Mouse (Mus musculus): ENCODE data around the gene Ptpn23. TPM values are rescaled to one million over a fixed set of nuclear protein-coding genes. Genes with fewer than 3 reads are reported as not detected.
"Not testable (repeated sequence)": the region's sequence is repeated elsewhere in the genome, so short reads cannot be mapped to it uniquely, and the experiment has no call there.

The Ptpn23 gene
- polyA plus RNA-seq, 1 experiment from 2014 or later, result 25.7 TPM

GRCm38 (mm10) chr9:110410908-110411887 lies 3.2 kb upstream of the Ptpn23 start:
- Histone ChIP-seq H3K4me2 (replicated peaks) (no peak overlapping the region), H3K4me3 (replicated peaks) (no peak overlapping the region), H3K27ac (no peak overlapping the region), H3K9ac (replicated peaks) (no peak overlapping the region), H3K27me3 (no peaks in the 10 kb centered on the region), H3K9me3 (no peaks in the 10 kb centered on the region), H3K4me1 (replicated peaks) (peaks cover 16% of the 10 kb centered on the region), H3K36me3 (no peaks in the 10 kb centered on the region)
- no peak for ATAC-seq
- 42% methylated on average over 6 of the region's 6 CpGs for WGBS

DNA sequence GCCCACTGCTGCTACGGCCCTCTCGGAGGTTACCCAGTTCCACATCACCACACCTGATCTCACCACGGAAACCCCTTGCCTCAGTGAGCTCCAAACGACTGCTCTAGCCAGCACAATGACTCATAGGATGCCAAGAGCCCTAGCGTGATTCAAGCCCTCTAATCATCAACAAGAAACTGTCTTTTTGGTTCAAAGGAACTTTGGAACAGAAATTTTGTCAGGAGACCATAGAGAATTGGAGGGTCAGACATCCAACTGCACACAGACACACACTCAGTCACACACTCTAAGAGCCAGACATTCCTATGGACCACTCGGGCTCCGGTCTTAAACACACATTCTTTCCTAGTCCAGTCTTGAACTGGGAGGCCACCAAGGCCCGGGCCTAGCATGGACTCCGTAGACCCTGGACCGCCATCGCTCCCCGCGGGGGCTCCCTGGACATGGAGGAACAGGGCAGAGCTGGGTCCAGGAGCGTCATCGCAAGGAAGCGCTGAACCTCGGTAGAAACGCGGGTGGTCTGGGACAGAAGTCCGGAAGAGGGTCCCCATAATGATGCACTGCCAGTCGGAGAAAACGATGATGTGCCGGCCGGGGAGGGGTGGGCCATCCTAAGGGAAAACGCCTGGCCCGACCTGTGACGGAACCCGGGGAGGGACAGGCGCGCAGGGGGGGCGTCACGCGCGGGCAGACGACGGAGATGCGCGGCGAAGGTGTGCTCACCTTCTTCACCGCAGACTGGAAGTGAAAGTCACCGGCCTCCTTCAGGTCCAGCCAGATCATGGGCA lies 508 bp downstream of the Ptpn23 start:
- Histone ChIP-seq H3K27ac (peak overlapping the region; percentile 84), H3K4me2 (replicated peaks) (peak overlapping the region; percentile 78), H3K9ac (replicated peaks) (peak overlapping the region; percentile 82), H3K36me3 (0 out of 2 replicates have a peak, but pooled peaks cover 3% of the 10 kb centered on the region), H3K4me3 (replicated peaks) (peak overlapping the region; percentile 72), H3K9me3 (no peaks in the 10 kb centered on the region), H3K4me1 (replicated peaks) (peaks cover 24% of the 10 kb centered on the region), H3K27me3 (no peaks in the 10 kb centered on the region)
- WGBS, result 1% methylated on average over 41 of the region's 41 CpGs
- peak; percentile 78; the same call in 1 of the 2 replicates for ATAC-seq

- not testable (repeated sequence) for H3K27me3 ChIP-seq; H3K36me3 ChIP-seq; H3K9me3 ChIP-seq; H3K27ac ChIP-seq; ATAC-seq; H3K4me2 ChIP-seq (replicated peaks); H3K4me3 ChIP-seq (replicated peaks); H3K9ac ChIP-seq (replicated peaks)
- peaks cover 18% of the 10 kb centered on the region for H3K4me1 ChIP-seq (replicated peaks)
- 91% methylated on average over 4 of the region's 4 CpGs for WGBS
Observed at GRCm38 (mm10) chr9:110403240-110403639, 4.8 kb downstream of the Ptpn23 start.

DNA sequence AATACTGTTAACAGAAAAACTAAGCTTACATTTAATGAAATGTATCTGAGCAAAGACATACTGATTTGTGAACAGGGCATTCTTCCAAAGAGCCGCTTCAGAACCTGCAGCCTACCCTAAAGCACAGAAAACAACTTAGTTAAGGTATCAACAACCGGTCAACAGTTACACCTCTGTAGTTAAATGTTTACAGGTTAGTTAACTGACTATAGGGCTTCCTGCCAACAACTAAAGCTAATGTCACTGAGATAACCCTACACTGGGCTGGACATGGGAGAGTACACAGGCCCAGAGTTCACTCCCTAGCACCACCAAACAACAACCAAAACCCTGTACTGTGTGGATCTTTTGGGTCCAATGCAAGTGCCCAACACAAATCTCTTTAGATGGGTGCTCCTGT lies 5.3 kb downstream of the Ptpn23 start:
- 97% methylated on average over 2 of the region's 2 CpGs for WGBS
- Histone ChIP-seq H3K9ac (replicated peaks) (no peak overlapping the region), H3K36me3 (peaks cover 7% of the 10 kb centered on the region), H3K4me3 (replicated peaks) (no peak overlapping the region), H3K27ac (no peak overlapping the region), H3K9me3 (no peaks in the 10 kb centered on the region), H3K4me1 (replicated peaks) (peaks cover 18% of the 10 kb centered on the region), H3K27me3 (no peaks in the 10 kb centered on the region), H3K4me2 (replicated peaks) (no peak overlapping the region)
- ATAC-seq, result no peak

- Histone ChIP-seq H3K27ac (no peak overlapping the region), H3K4me1 (replicated peaks) (peaks cover 3% of the 10 kb centered on the region; the same call in 1 of the 2 replicates), H3K9me3 (no peaks in the 10 kb centered on the region), H3K9ac (replicated peaks) (no peak overlapping the region), H3K36me3 (peaks cover 24% of the 10 kb centered on the region), H3K4me3 (replicated peaks) (no peak overlapping the region), H3K4me2 (replicated peaks) (no peak overlapping the region), H3K27me3 (no peaks in the 10 kb centered on the region)
- 91% methylated on average over 5 of the region's 5 CpGs for WGBS
- no peak for ATAC-seq
Observed at GRCm38 (mm10) chr9:110400650-110401049, 7.4 kb downstream of the Ptpn23 start.

DNA sequence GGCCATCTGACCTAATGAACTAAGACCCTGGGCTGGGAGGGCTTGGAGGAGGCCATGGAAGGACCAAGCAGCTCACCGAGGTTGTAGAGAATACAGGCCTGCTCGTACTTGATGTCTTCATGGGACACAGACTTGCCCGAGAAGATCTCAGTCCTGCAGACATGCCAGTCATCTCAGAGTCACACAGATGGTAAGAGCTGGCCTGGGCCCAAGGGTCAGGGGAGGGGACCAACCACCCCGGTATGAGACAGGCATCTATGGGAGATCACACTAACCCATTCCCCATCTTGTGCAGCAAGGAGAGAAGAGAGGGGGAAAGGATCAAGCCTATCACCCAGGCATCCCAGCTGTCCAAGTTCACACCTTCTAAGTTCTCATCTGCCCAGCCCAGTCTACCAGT lies 14.7 kb downstream of the Ptpn23 start:
- H3K4me2 ChIP-seq (replicated peaks), result no peak overlapping the region
- no peak for ATAC-seq
- no peak overlapping the region for H3K27ac ChIP-seq
- H3K36me3 ChIP-seq, result peaks cover 83% of the 10 kb centered on the region
- H3K27me3 ChIP-seq, result no peaks in the 10 kb centered on the region
- H3K9ac ChIP-seq (replicated peaks), result no peak overlapping the region
- H3K9me3 ChIP-seq, result no peaks in the 10 kb centered on the region
- no peaks in the 10 kb centered on the region for H3K4me1 ChIP-seq (replicated peaks)
- no peak overlapping the region for H3K4me3 ChIP-seq (replicated peaks)
- WGBS, result 87% methylated on average over 4 of the region's 4 CpGs

GRCm38 (mm10) chr9:110390843-110391242 lies 17.2 kb downstream of the Ptpn23 start:
- no peak for ATAC-seq
- WGBS, result 94% methylated on average over 3 of the region's 3 CpGs
- Histone ChIP-seq H3K9me3 (no peaks in the 10 kb centered on the region), H3K27ac (no peak overlapping the region), H3K36me3 (peaks cover 92% of the 10 kb centered on the region), H3K4me2 (replicated peaks) (no peak overlapping the region), H3K27me3 (no peaks in the 10 kb centered on the region), H3K9ac (replicated peaks) (no peak overlapping the region), H3K4me1 (replicated peaks) (no peaks in the 10 kb centered on the region), H3K4me3 (replicated peaks) (no peak overlapping the region)

GRCm38 (mm10) chr9:110388011-110388410 lies 20.0 kb downstream of the Ptpn23 start:
- Histone ChIP-seq H3K27ac (no peak overlapping the region), H3K36me3 (peaks cover 99% of the 10 kb centered on the region), H3K9ac (replicated peaks) (no peak overlapping the region), H3K9me3 (no peaks in the 10 kb centered on the region), H3K4me3 (replicated peaks) (no peak overlapping the region), H3K4me2 (replicated peaks) (no peak overlapping the region), H3K27me3 (no peaks in the 10 kb centered on the region), H3K4me1 (replicated peaks) (no peaks in the 10 kb centered on the region)
- ATAC-seq, result no peak
- 97% methylated on average over 7 of the region's 7 CpGs for WGBS

GRCm38 (mm10) chr9:110384369-110384929 lies 23.6 kb downstream of the Ptpn23 start:
- H3K4me3 ChIP-seq (replicated peaks), result no peak overlapping the region
- peaks cover 97% of the 10 kb centered on the region for H3K36me3 ChIP-seq
- H3K9ac ChIP-seq (replicated peaks), result no peak overlapping the region
- WGBS, result 91% methylated on average over 7 of the region's 7 CpGs
- H3K4me1 ChIP-seq (replicated peaks), result no peaks in the 10 kb centered on the region
- no peak overlapping the region for H3K27ac ChIP-seq
- no peaks in the 10 kb centered on the region for H3K9me3 ChIP-seq
- H3K4me2 ChIP-seq (replicated peaks), result no peak overlapping the region
- H3K27me3 ChIP-seq, result no peaks in the 10 kb centered on the region
- ATAC-seq, result no peak

DNA sequence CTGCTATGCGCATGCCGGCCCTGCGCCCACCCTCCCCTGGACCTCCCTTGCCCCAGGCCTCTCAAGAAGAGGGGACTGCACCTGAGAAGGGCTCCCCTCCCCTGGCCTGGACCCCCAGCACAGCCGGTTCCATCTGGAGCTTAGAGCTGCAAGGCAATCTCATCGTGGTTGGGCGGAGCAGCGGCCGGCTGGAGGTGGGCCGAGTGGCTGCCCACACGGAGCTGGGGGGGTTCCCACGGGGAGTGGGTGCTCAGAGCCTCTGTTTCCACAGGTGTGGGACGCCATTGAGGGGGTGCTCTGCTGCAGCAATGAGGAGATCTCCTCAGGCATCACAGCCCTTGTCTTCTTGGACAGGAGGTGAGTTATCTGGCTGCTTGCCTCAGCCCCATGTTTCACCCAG lies 26.7 kb downstream of the Ptpn23 start:
- Histone ChIP-seq H3K27ac (no peak overlapping the region), H3K4me1 (replicated peaks) (no peaks in the 10 kb centered on the region), H3K4me2 (replicated peaks) (no peak overlapping the region), H3K27me3 (no peaks in the 10 kb centered on the region), H3K9me3 (no peaks in the 10 kb centered on the region), H3K36me3 (peaks cover 95% of the 10 kb centered on the region), H3K9ac (replicated peaks) (no peak overlapping the region), H3K4me3 (replicated peaks) (no peak overlapping the region)
- ATAC-seq, result 0 out of 2 replicates have a peak, but pooled peaks have one; percentile 35
- WGBS, result 88% methylated on average over 12 of the region's 12 CpGs

GRCm38 (mm10) chr9:110380662-110381061 lies 27.4 kb downstream of the Ptpn23 start:
- Histone ChIP-seq H3K4me1 (replicated peaks) (no peaks in the 10 kb centered on the region), H3K27me3 (no peaks in the 10 kb centered on the region), H3K9ac (replicated peaks) (no peak overlapping the region), H3K9me3 (no peaks in the 10 kb centered on the region), H3K27ac (no peak overlapping the region), H3K4me2 (replicated peaks) (no peak overlapping the region), H3K36me3 (peaks cover 93% of the 10 kb centered on the region), H3K4me3 (replicated peaks) (no peak overlapping the region)
- WGBS, result 43% methylated on average over 21 of the region's 21 CpGs
- ATAC-seq, result peak; percentile 21; the same call in 1 of the 2 replicates

- 97% methylated on average over 8 of the region's 8 CpGs for whole genome bisulfite sequencing
- H3K36me3 ChIP-seq, result peaks cover 87% of the 10 kb centered on the region
- H3K4me1 ChIP-seq (replicated peaks), result no peaks in the 10 kb centered on the region
- no peak overlapping the region for H3K4me3 ChIP-seq (replicated peaks)
- H3K27me3 ChIP-seq, result no peaks in the 10 kb centered on the region
- no peaks in the 10 kb centered on the region for H3K9me3 ChIP-seq
- no peak overlapping the region for H3K27ac ChIP-seq
- 0 out of 2 replicates have a peak overlapping the region, but pooled peaks have one; percentile 10 for H3K9ac ChIP-seq (replicated peaks)
- H3K4me2 ChIP-seq (replicated peaks), result no peak overlapping the region
- ATAC-seq, result no peak
Observed at GRCm38 (mm10) chr9:110379361-110379760, 28.7 kb downstream of the Ptpn23 start.
